15 mouse cellular contexts compared by ENCODE assay signal in the genomic region with DNA sequence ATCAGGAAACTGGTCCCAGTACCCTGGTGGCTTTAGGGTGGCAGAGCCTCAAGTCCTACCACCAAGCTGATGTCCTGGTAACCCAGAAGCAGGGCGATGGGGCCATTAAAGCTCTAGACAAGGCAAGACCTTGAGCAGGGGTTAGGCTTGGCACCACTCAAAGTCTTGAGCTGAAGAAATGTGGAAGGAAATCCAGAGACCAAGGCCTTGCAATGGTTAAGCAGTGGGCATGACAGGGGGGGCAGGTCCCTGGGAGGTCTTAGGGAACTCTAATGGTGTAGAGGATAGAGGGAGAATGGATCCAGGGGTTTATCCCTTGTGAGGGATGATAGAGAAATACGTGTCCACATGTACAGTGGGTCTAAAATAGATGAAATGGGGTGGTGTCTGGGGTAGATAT. TPM values are rescaled to one million over a fixed set of nuclear protein-coding genes. Genes with fewer than 3 reads are reported as not detected.
DNase-seq lines count a peak whose midpoint lies in the region; ATAC-seq and TF ChIP-seq lines count a peak whose summit lies in the region.
"Had no signal": no experiment of that assay in that cellular context is flagged by ENCODE, and none has a peak within 500 bp of the region (broad histone marks: within the 10 kb centered on the region; RNA-seq: fewer than 3 reads in every experiment).

No protein-coding gene starts in this region.

- TF ChIP-seq POLR2A in embryonic fibroblast, embryonic 13.5 days (IDR thresholded peaks at IDR 0.05; ENCODE audit: low read depth, low read length), result no peak
- TF ChIP-seq POLR2A in cerebellum, adult 2 months (IDR thresholded peaks at IDR 0.05; ENCODE audit: borderline replicate concordance, insufficient read depth, low read length), result no peak

- TF ChIP-seq CTCF in embryonic fibroblast, embryonic 13.5 days (IDR thresholded peaks at IDR 0.05; ENCODE audit: borderline replicate concordance, insufficient read depth, low read length), result no peak
- TF ChIP-seq CTCF in cerebellum, adult 2 months (IDR thresholded peaks at IDR 0.05; ENCODE audit: borderline replicate concordance, insufficient read depth, low read depth, low read length), result no peak

- no peak for ATAC-seq in kidney, embryonic 16.5 days (ENCODE audit: low FRiP score, low TSS enrichment)
- no peak for ATAC-seq in limb, embryonic 13.5 days (ENCODE audit: low FRiP score, low read depth)
- ATAC-seq: hindbrain, postnatal 0 days; liver, postnatal 0 days had no signal

- H3K9ac ChIP-seq in kidney, embryonic 16.5 days (replicated peaks; ENCODE audit: low read length), result peak overlapping the region; percentile 77; the same call in 1 of the 2 replicates
- H3K9ac ChIP-seq in limb, embryonic 13.5 days, result no peak overlapping the region; the same call in 1 of the 2 replicates
- H3K9ac ChIP-seq: forebrain, embryonic 12.5 days; liver, postnatal 0 days; neural tube, embryonic 12.5 days had no signal

- 81% methylated on average over 2 of the region's 2 CpGs for WGBS in kidney, embryonic 16.5 days
- 82% methylated on average over 2 of the region's 2 CpGs for WGBS in limb, embryonic 13.5 days
- 93% methylated on average over 2 of the region's 2 CpGs for WGBS in cerebellum, adult 2 months

- H3K27me3 ChIP-seq in kidney, embryonic 16.5 days (ENCODE audit: insufficient read depth, low read length), result no peaks in the 10 kb centered on the region
- H3K27me3 ChIP-seq in limb, embryonic 13.5 days, result no peaks in the 10 kb centered on the region
- no peaks in the 10 kb centered on the region for H3K27me3 ChIP-seq in cerebellum, adult 2 months (ENCODE audit: control insufficient read depth, insufficient read depth, low read length)
- H3K27me3 ChIP-seq: forebrain, embryonic 12.5 days; neural tube, embryonic 12.5 days had no signal

- H3K4me2 ChIP-seq in kidney, embryonic 16.5 days (replicated peaks; ENCODE audit: low read depth, low read length), result peak overlapping the region; percentile 54
- peak overlapping the region; percentile 57 for H3K4me2 ChIP-seq in limb, embryonic 13.5 days (replicated peaks)
- H3K4me2 ChIP-seq: forebrain, embryonic 12.5 days had no signal

- H3K9me3 ChIP-seq in kidney, embryonic 16.5 days (ENCODE audit: low read length), result no peaks in the 10 kb centered on the region
- no peaks in the 10 kb centered on the region for H3K9me3 ChIP-seq in limb, embryonic 13.5 days
- H3K9me3 ChIP-seq: forebrain, embryonic 12.5 days; neural tube, embryonic 12.5 days had no signal

- peaks cover 69% of the 10 kb centered on the region for H3K4me1 ChIP-seq in kidney, embryonic 16.5 days (ENCODE audit: insufficient read depth, low read length)
- H3K4me1 ChIP-seq in embryonic fibroblast, embryonic 13.5 days (ENCODE audit: control insufficient read depth, insufficient read depth, low read length), result peaks cover 19% of the 10 kb centered on the region
- peaks cover 68% of the 10 kb centered on the region for H3K4me1 ChIP-seq in limb, embryonic 13.5 days
- H3K4me1 ChIP-seq in cerebellum, adult 2 months (ENCODE audit: control insufficient read depth, insufficient read depth, low read length), result peaks cover 29% of the 10 kb centered on the region

- peak overlapping the region; percentile 43 for H3K4me3 ChIP-seq in kidney, embryonic 16.5 days (ENCODE audit: low read length)
- H3K4me3 ChIP-seq in embryonic fibroblast, embryonic 13.5 days (ENCODE audit: insufficient read depth, low read length), result no peak overlapping the region
- H3K4me3 ChIP-seq in limb, embryonic 13.5 days, result no peak overlapping the region
- no peak overlapping the region for H3K4me3 ChIP-seq in cerebellum, adult 2 months (replicated peaks; ENCODE audit: insufficient read depth, low read depth, low read length)
- H3K4me3 ChIP-seq: forebrain, embryonic 12.5 days; neural tube, embryonic 12.5 days had no signal

- H3K27ac ChIP-seq in kidney, embryonic 16.5 days (ENCODE audit: low read length), result peak overlapping the region; percentile 97
- H3K27ac ChIP-seq in embryonic fibroblast, embryonic 13.5 days (ENCODE audit: insufficient read depth, low read length), result peak overlapping the region; percentile 97
- H3K27ac ChIP-seq in limb, embryonic 13.5 days, result peak overlapping the region; percentile 89; the same call in 1 of the 2 replicates
- no peak overlapping the region for H3K27ac ChIP-seq in cerebellum, adult 2 months (ENCODE audit: insufficient read depth, low read length)
- H3K27ac ChIP-seq: forebrain, embryonic 12.5 days; hindbrain, postnatal 0 days; neural tube, embryonic 12.5 days had no signal

- no peaks in the 10 kb centered on the region for H3K36me3 ChIP-seq in kidney, embryonic 16.5 days (ENCODE audit: insufficient read depth, low read length)
- no peaks in the 10 kb centered on the region for H3K36me3 ChIP-seq in limb, embryonic 13.5 days
- H3K36me3 ChIP-seq: forebrain, embryonic 12.5 days; neural tube, embryonic 12.5 days had no signal

- DNase-seq in cerebellum, adult 9-11 months, result peak; percentile 10
- no peak for DNase-seq in cerebellum, adult 11 months
- DNase-seq in kidney, adult 11 months, result no peak
- DNase-seq in cerebellum, adult 2 months, result no peak
- no peak for DNase-seq in embryo, embryonic 9.5 days (ENCODE audit: extremely low spot score)
- DNase-seq: adrenal gland, postnatal 36 days; embryo, embryonic 11 days; liver, postnatal 0 days; right cerebral cortex, adult 18-20 months had no signal

RNA-seq across cellular contexts. Expression of gene Lsp1, which starts 12.9 kb away (rescaled TPM):
- polyA plus RNA-seq in kidney, embryonic 16.5 days (2015; fragmentation: Nextera tagmentation; extraction: Ambion mirVana), result 141 and 156 TPM in 2 replicates
- 114 and 159 TPM in 2 replicates for polyA plus RNA-seq in embryonic fibroblast, embryonic 13.5 days (2011; ENCODE audit: insufficient read length, low read depth, missing spikeins)
- 46.3 and 49.8 TPM in 2 replicates for polyA plus RNA-seq in limb, embryonic 13.5 days (2015; fragmentation: Nextera tagmentation; extraction: Ambion mirVana)
- polyA plus RNA-seq in cerebellum, adult 2 months (2012; rRNA removed), result 4.2 and 5.9 TPM in 2 replicates

RNA-seq across cellular contexts. Expression of gene Tnnt3, which starts 25.2 kb away (rescaled TPM):
- polyA plus RNA-seq in kidney, embryonic 16.5 days (2015; fragmentation: Nextera tagmentation; extraction: Ambion mirVana), result 14.2 and 17.2 TPM in 2 replicates
- 1.4 TPM in 2 replicates for polyA plus RNA-seq in embryonic fibroblast, embryonic 13.5 days (2011; ENCODE audit: insufficient read length, low read depth, missing spikeins)
- 60.9 and 62.3 TPM in 2 replicates for polyA plus RNA-seq in limb, embryonic 13.5 days (2015; fragmentation: Nextera tagmentation; extraction: Ambion mirVana)
- polyA plus RNA-seq in cerebellum, adult 2 months (2012; rRNA removed), result 0.39 and 0.65 TPM in 2 replicates

RNA-seq across cellular contexts. Expression of gene Tnni2, which starts 31.9 kb away (rescaled TPM):
- polyA plus RNA-seq in kidney, embryonic 16.5 days (2015; fragmentation: Nextera tagmentation; extraction: Ambion mirVana), result 11.9 and 12.0 TPM in 2 replicates
- 1.1 TPM in 1 of 2 replicates, not detected in the other for polyA plus RNA-seq in embryonic fibroblast, embryonic 13.5 days (2011; ENCODE audit: insufficient read length, low read depth, missing spikeins)
- 45.2 and 47.5 TPM in 2 replicates for polyA plus RNA-seq in limb, embryonic 13.5 days (2015; fragmentation: Nextera tagmentation; extraction: Ambion mirVana)
- 0.52 TPM in 1 of 2 replicates, not detected in the other for polyA plus RNA-seq in cerebellum, adult 2 months (2012; rRNA removed)

RNA-seq across cellular contexts. Expression of gene Syt8, which starts 38.8 kb away (rescaled TPM):
- polyA plus RNA-seq in kidney, embryonic 16.5 days (2015; fragmentation: Nextera tagmentation; extraction: Ambion mirVana), result 2.3 and 4.0 TPM in 2 replicates
- 1.3 and 2.4 TPM in 2 replicates for polyA plus RNA-seq in embryonic fibroblast, embryonic 13.5 days (2011; ENCODE audit: insufficient read length, low read depth, missing spikeins)
- polyA plus RNA-seq in limb, embryonic 13.5 days (2015; fragmentation: Nextera tagmentation; extraction: Ambion mirVana), result 1.2 and 1.4 TPM in 2 replicates
- not detected in 2 replicates for polyA plus RNA-seq in cerebellum, adult 2 months (2012; rRNA removed)
- polyA plus RNA-seq: forebrain, embryonic 12.5 days; hindbrain, postnatal 0 days; liver, postnatal 0 days had no signal

RNA-seq across cellular contexts. Expression of gene Mrpl23, which starts 59.0 kb away (rescaled TPM):
- 24.4 and 24.6 TPM in 2 replicates for polyA plus RNA-seq in kidney, embryonic 16.5 days (2015; fragmentation: Nextera tagmentation; extraction: Ambion mirVana)
- 8.2 and 10.6 TPM in 2 replicates for polyA plus RNA-seq in embryonic fibroblast, embryonic 13.5 days (2011; ENCODE audit: insufficient read length, low read depth, missing spikeins)
- polyA plus RNA-seq in limb, embryonic 13.5 days (2015; fragmentation: Nextera tagmentation; extraction: Ambion mirVana), result 27.3 and 35.1 TPM in 2 replicates
- 81.9 and 87.2 TPM in 2 replicates for polyA plus RNA-seq in cerebellum, adult 2 months (2012; rRNA removed)
